Mouse (Mus musculus): ENCODE results near the gene Yeats2.

- TF ChIP-seq CTCF (IDR thresholded peaks at IDR 0.05; ENCODE audit: low read depth) (no peak), EP300 (IDR thresholded peaks at IDR 0.05; ENCODE audit: low read depth) (no peak)
Measured at GRCm38 (mm10) chr16:20153742-20154141, 12.9 kb downstream of the Yeats2 start.

Measured in heart, postnatal 0 days (tissue).